ENCODE assay signal across 22 mouse cellular contexts in genomic region chr6:140983610-140984009, GRCm38 (mm10).
A peak's percentile ranks its signal among the peaks of the same experiment; 100 is the strongest.
DNase-seq lines count a peak whose midpoint lies in the region; ATAC-seq and TF ChIP-seq lines count a peak whose summit lies in the region.
"Had no signal": no experiment of that assay in that cellular context is flagged by ENCODE, and none has a peak within 500 bp of the region (broad histone marks: within the 10 kb centered on the region; RNA-seq: fewer than 3 reads in every experiment).

No protein-coding gene starts in this region.

- H3K9ac ChIP-seq in midbrain, embryonic 11.5 days (ENCODE audit: low read length), result no peak overlapping the region
- H3K9ac ChIP-seq in midbrain, embryonic 13.5 days (replicated peaks), result no peak overlapping the region
- H3K9ac ChIP-seq in liver, postnatal 0 days (replicated peaks), result no peak overlapping the region
- H3K9ac ChIP-seq: embryonic facial prominence, embryonic 13.5 days; embryonic facial prominence, embryonic 15.5 days; forebrain, embryonic 12.5 days; forebrain, embryonic 15.5 days; forebrain, postnatal 0 days had no signal

- no peak for TF ChIP-seq EP300 in liver, postnatal 0 days (IDR thresholded peaks at IDR 0.05; ENCODE audit: low read depth)

- peak; percentile 61 for DNase-seq in midbrain, embryonic 11.5 days (ENCODE audit: low spot score, missing footprints)
- DNase-seq in Patski (ENCODE audit: low read depth, low spot score) (no peak), ZHBTc4 (ENCODE audit: low read depth, low spot score) (peak; percentile 4)
- no peak for DNase-seq in liver, postnatal 0 days
- DNase-seq: adrenal gland, adult 2 months; adrenal gland, postnatal 10 days; adrenal gland, postnatal 25 days; cerebellum, adult 11 months; cerebellum, adult 18-20 months; cerebellum, adult 8-10 months; cerebellum, adult 9-11 months; cerebellum, postnatal 14 days; cerebellum, postnatal 36 days; embryo, embryonic 11 days; forebrain, postnatal 0 days had no signal

- H3K4me3 ChIP-seq in midbrain, embryonic 11.5 days (ENCODE audit: low read depth, low read length), result no peak overlapping the region
- no peak overlapping the region for H3K4me3 ChIP-seq in midbrain, embryonic 13.5 days (replicated peaks)
- no peak overlapping the region for H3K4me3 ChIP-seq in liver, postnatal 0 days (ENCODE audit: low read depth, low read length)
- H3K4me3 ChIP-seq: embryonic facial prominence, embryonic 13.5 days; embryonic facial prominence, embryonic 15.5 days; erythroblast, embryonic 14.5 days; forebrain, embryonic 10.5 days; forebrain, embryonic 12.5 days; forebrain, embryonic 15.5 days had no signal

- no peak for TF ChIP-seq CTCF in Patski (IDR thresholded peaks at IDR 0.05)
- TF ChIP-seq CTCF in liver, postnatal 0 days (IDR thresholded peaks at IDR 0.05; ENCODE audit: low read depth), result no peak

- no peaks in the 10 kb centered on the region for H3K27me3 ChIP-seq in midbrain, embryonic 11.5 days (ENCODE audit: control insufficient read depth, insufficient read depth, low read length)
- no peaks in the 10 kb centered on the region for H3K27me3 ChIP-seq in midbrain, embryonic 13.5 days
- H3K27me3 ChIP-seq in Patski, result no peaks in the 10 kb centered on the region
- H3K27me3 ChIP-seq in liver, postnatal 0 days (ENCODE audit: insufficient read depth, low read length), result no peaks in the 10 kb centered on the region
- H3K27me3 ChIP-seq: embryonic facial prominence, embryonic 13.5 days; embryonic facial prominence, embryonic 15.5 days; forebrain, embryonic 12.5 days; forebrain, embryonic 15.5 days had no signal

- POLR2A ChIA-PET in Patski (lab: Charles Lee), result no interaction called here

- H3K36me3 ChIP-seq in midbrain, embryonic 11.5 days (ENCODE audit: control insufficient read depth, insufficient read depth, low read length), result no peaks in the 10 kb centered on the region
- no peaks in the 10 kb centered on the region for H3K36me3 ChIP-seq in midbrain, embryonic 13.5 days
- no peaks in the 10 kb centered on the region for H3K36me3 ChIP-seq in liver, postnatal 0 days (replicated peaks; ENCODE audit: insufficient read depth, low read length)
- H3K36me3 ChIP-seq: embryonic facial prominence, embryonic 13.5 days; embryonic facial prominence, embryonic 15.5 days; forebrain, embryonic 10.5 days; forebrain, embryonic 12.5 days; forebrain, embryonic 15.5 days had no signal

- in situ Hi-C loops in Patski (cut with MboI; ENCODE audit: low pct_unique_long_range_greater_than_20kb), result no loop called here

- no peak overlapping the region for H3K27ac ChIP-seq in midbrain, embryonic 11.5 days (ENCODE audit: low read depth, low read length)
- no peak overlapping the region for H3K27ac ChIP-seq in midbrain, embryonic 13.5 days
- H3K27ac ChIP-seq in liver, postnatal 0 days (ENCODE audit: low read depth), result no peak overlapping the region
- H3K27ac ChIP-seq: embryonic facial prominence, embryonic 13.5 days; embryonic facial prominence, embryonic 15.5 days; forebrain, embryonic 10.5 days; forebrain, embryonic 12.5 days; forebrain, embryonic 15.5 days had no signal

- no peak for ATAC-seq in midbrain, embryonic 11.5 days (ENCODE audit: low FRiP score)
- ATAC-seq in midbrain, embryonic 13.5 days, result no peak
- ATAC-seq in Patski, result peak; percentile 67
- ATAC-seq in liver, postnatal 0 days, result no peak
- ATAC-seq: forebrain, embryonic 15.5 days had no signal

- WGBS in midbrain, embryonic 11.5 days, result 96% methylated on average over 8 of the region's 8 CpGs
- WGBS in midbrain, embryonic 13.5 days, result 96% methylated on average over 8 of the region's 8 CpGs
- WGBS in liver, postnatal 0 days (ENCODE audit: insufficient replicate concordance), result 84% methylated on average over 8 of the region's 8 CpGs

- no peaks in the 10 kb centered on the region for H3K9me3 ChIP-seq in midbrain, embryonic 11.5 days (ENCODE audit: control insufficient read depth, low read length)
- no peaks in the 10 kb centered on the region for H3K9me3 ChIP-seq in midbrain, embryonic 13.5 days
- H3K9me3 ChIP-seq in liver, postnatal 0 days (ENCODE audit: low read length), result no peaks in the 10 kb centered on the region
- H3K9me3 ChIP-seq: embryonic facial prominence, embryonic 13.5 days; embryonic facial prominence, embryonic 15.5 days; forebrain, embryonic 12.5 days; forebrain, embryonic 15.5 days had no signal

- CTCF ChIA-PET in Patski (lab: Charles Lee), result no interaction called here

- H3K4me2 ChIP-seq in midbrain, embryonic 11.5 days, result no peak overlapping the region
- no peak overlapping the region for H3K4me2 ChIP-seq in midbrain, embryonic 13.5 days (replicated peaks)
- H3K4me2 ChIP-seq in liver, postnatal 0 days (ENCODE audit: low read depth, low read length), result no peak overlapping the region
- H3K4me2 ChIP-seq: embryonic facial prominence, embryonic 13.5 days; embryonic facial prominence, embryonic 15.5 days; forebrain, embryonic 12.5 days; forebrain, embryonic 15.5 days had no signal

- H3K4me1 ChIP-seq in midbrain, embryonic 11.5 days (ENCODE audit: control insufficient read depth, insufficient read depth, low read length), result no peaks in the 10 kb centered on the region
- H3K4me1 ChIP-seq in midbrain, embryonic 13.5 days (replicated peaks), result no peaks in the 10 kb centered on the region
- no peaks in the 10 kb centered on the region for H3K4me1 ChIP-seq in liver, postnatal 0 days (ENCODE audit: insufficient read depth)
- H3K4me1 ChIP-seq: embryonic facial prominence, embryonic 13.5 days; embryonic facial prominence, embryonic 15.5 days; forebrain, embryonic 10.5 days; forebrain, embryonic 12.5 days; forebrain, embryonic 15.5 days had no signal

Comparison
In these comparisons a context has a peak if more than half of its experiments do, and no peak if none do; other contexts are left out.
1. DNase-seq: peak in midbrain, embryonic 11.5 days (single experiment) and ZHBTc4 (single experiment); none in Patski (single experiment) and liver, postnatal 0 days (single experiment).